Mouse (Mus musculus): Measurements from ENCODE around the gene Fbxl17. TPM values are rescaled to one million over a fixed set of nuclear protein-coding genes. Genes with fewer than 3 reads are reported as not detected.

The Fbxl17 gene
- total RNA-seq, 2 experiments from 2014 or later = 28.5 to 29.5 TPM

GRCm38 (mm10) chr17:63465239-63465638 is 34.6 kb downstream of the Fbxl17 start:
- no peak for DNase-seq
- intact Hi-C loops (cut with DNase I) = loop anchor here (10.0 kb wide), 1 partner anchor 580 kb away; the partner anchor contains the start of gene Efna5

- intact Hi-C loops (cut with DNase I) = loop anchor here (10.0 kb wide), 1 partner anchor 578 kb away; the partner anchor contains the start of gene Efna5
- no peak for DNase-seq
These were observed 37.3 kb downstream of the Fbxl17 start for GRCm38 (mm10) chr17:63462512-63462911.

GRCm38 (mm10) chr17:63459712-63460495 is 39.9 kb downstream of the Fbxl17 start:
- intact Hi-C loops (cut with DNase I) = loop anchor here (10.0 kb wide), 1 partner anchor 575 kb away; the partner anchor contains the start of gene Efna5
- no peak for DNase-seq

GRCm38 (mm10) chr17:63458052-63458451 is 41.8 kb downstream of the Fbxl17 start:
- intact Hi-C loops (cut with DNase I) = no loop called here
- DNase-seq = no peak

- DNase-seq = peak in 1 of 2 experiments; percentile 30
These were observed 48.4 kb downstream of the Fbxl17 start for GRCm38 (mm10) chr17:63451311-63452006.

GRCm38 (mm10) chr17:63447691-63448090 is 52.1 kb downstream of the Fbxl17 start:
- DNase-seq = no peak
- intact Hi-C loops (cut with DNase I) = loop anchor here (5.0 kb wide), 1 partner anchor 50 kb away; no protein-coding TSS in a partner anchor

More at GRCm38 (mm10) chr17:63451311-63452006, 48.4 kb downstream of the Fbxl17 start:
- intact Hi-C loops (cut with DNase I) = no loop called here

- no peak for DNase-seq
- intact Hi-C loops (cut with DNase I) = loop anchor here (5.0 kb wide), 1 partner anchor 50 kb away; no protein-coding TSS in a partner anchor
These were observed 52.7 kb downstream of the Fbxl17 start for GRCm38 (mm10) chr17:63446971-63447679.

- no peak for DNase-seq
- intact Hi-C loops (cut with DNase I) = loop anchor here (5.0 kb wide), 1 partner anchor 52 kb away; no protein-coding TSS in a partner anchor
These were observed 54.6 kb downstream of the Fbxl17 start for GRCm38 (mm10) chr17:63445212-63445611.

GRCm38 (mm10) chr17:63437424-63437823 is 62.4 kb downstream of the Fbxl17 start:
- intact Hi-C loops (cut with DNase I) = no loop called here
- DNase-seq = no peak

- peak; percentile 40 to 57 for DNase-seq
- intact Hi-C loops (cut with DNase I) = loop anchor here (1.0 kb wide), 1 partner anchor 34 kb away; no protein-coding TSS in a partner anchor
These were observed 65.7 kb downstream of the Fbxl17 start for GRCm38 (mm10) chr17:63434081-63434480.

GRCm38 (mm10) chr17:63431650-63432049 is 68.2 kb downstream of the Fbxl17 start:
- DNase-seq = no peak
- intact Hi-C loops (cut with DNase I) = no loop called here

- intact Hi-C loops (cut with DNase I) = no loop called here
- DNase-seq = no peak
These were observed 69.3 kb downstream of the Fbxl17 start for GRCm38 (mm10) chr17:63430395-63431075.

GRCm38 (mm10) chr17:63423851-63424250 is 76.0 kb downstream of the Fbxl17 start:
- intact Hi-C loops (cut with DNase I) = no loop called here
- no peak for DNase-seq

GRCm38 (mm10) chr17:63422685-63423084 is 77.1 kb downstream of the Fbxl17 start:
- no peak for DNase-seq
- intact Hi-C loops (cut with DNase I) = no loop called here

GRCm38 (mm10) chr17:63421864-63422263 is 78.0 kb downstream of the Fbxl17 start:
- DNase-seq = no peak
- intact Hi-C loops (cut with DNase I) = no loop called here

- intact Hi-C loops (cut with DNase I) = no loop called here
- no peak for DNase-seq
These were observed 80.3 kb downstream of the Fbxl17 start for GRCm38 (mm10) chr17:63419503-63419902.

GRCm38 (mm10) chr17:63413973-63414580 is 85.7 kb downstream of the Fbxl17 start:
- DNase-seq = peak in 1 of 2 experiments; percentile 42
- intact Hi-C loops (cut with DNase I) = loop anchor here (2.0 kb wide), 2 partner anchors 53 to 91 kb away; no protein-coding TSS in a partner anchor

- intact Hi-C loops (cut with DNase I) = no loop called here
- DNase-seq = no peak
These were observed 88.3 kb downstream of the Fbxl17 start for GRCm38 (mm10) chr17:63411564-63411963.

GRCm38 (mm10) chr17:63410101-63410500 is 89.7 kb downstream of the Fbxl17 start:
- DNase-seq = no peak
- intact Hi-C loops (cut with DNase I) = no loop called here
